Mouse (Mus musculus): ENCODE measurements at regions not wholly inside any gene's neighbourhood (a gene's known extent, or its start where the extent isn't known, plus 50 kb on each side); places are given as distances from the start of the nearest gene placed in this dataset.

GRCm38 (mm10) chr13:84759061-84759460 lies 430.1 kb upstream of the Ccnh start:
- DNase-seq (ENCODE audit: low read depth, low spot score) = no peak
- H3K4me1 ChIP-seq (ENCODE audit: control insufficient read depth in 2 of 2, insufficient read depth in 2 of 2, low read length in 2 of 2, poor library complexity in 1 of 2) = no peaks in the 10 kb centered on the region

GRCm38 (mm10) chr13:84760471-84760870 lies 428.7 kb upstream of the Ccnh start:
- Histone ChIP-seq H3K4me1 (ENCODE audit: control insufficient read depth in 2 of 2, insufficient read depth in 2 of 2, low read length in 2 of 2, poor library complexity in 1 of 2) (no peaks in the 10 kb centered on the region), H3K27ac (ENCODE audit: insufficient read depth, low read depth, low read length, poor library complexity, severe bottlenecking) (no peak overlapping the region), H3K4me3 (ENCODE audit: insufficient read depth in 1 of 2, low read depth in 1 of 2, low read length in 2 of 2, poor library complexity in 1 of 2, severe bottlenecking in 1 of 2) (no peak overlapping the region), H3K36me3 (ENCODE audit: control insufficient read depth, insufficient read depth, low read length, poor library complexity, severe bottlenecking) (no peaks in the 10 kb centered on the region), H3K9me3 (ENCODE audit: control insufficient read depth, insufficient read depth, low read depth, low read length) (no peaks in the 10 kb centered on the region), H3K9ac (ENCODE audit: insufficient read depth, low read depth, low read length, poor library complexity, severe bottlenecking) (no peak overlapping the region)
- TF ChIP-seq CHD2 (IDR thresholded peaks at IDR 0.05; ENCODE audit: low read depth, low read length) (no peak), HCFC1 (IDR thresholded peaks at IDR 0.05; ENCODE audit: borderline replicate concordance, insufficient read depth, low read length) (no peak), ZNF384 (IDR thresholded peaks at IDR 0.05; ENCODE audit: low read depth, low read length) (no peak), MAFK (IDR thresholded peaks at IDR 0.05; ENCODE audit: insufficient read depth, low read depth, low read length) (no peak), ZC3H11A (IDR thresholded peaks at IDR 0.05; ENCODE audit: borderline replicate concordance, low read depth, low read length) (no peak)
- in situ Hi-C loops (cut with MboI; ENCODE audit: low sequenced_read_pairs in 2 of 2, unreplicated experiment in 2 of 2) = loop anchor here (25.0 kb wide), 2 partner anchors 1048 to 1098 kb away; no protein-coding TSS in a partner anchor
- DNase-seq (ENCODE audit: low read depth, low spot score) = no peak

More at GRCm38 (mm10) chr13:84759061-84759460, 430.1 kb upstream of the Ccnh start:
- H3K27ac ChIP-seq (ENCODE audit: insufficient read depth, low read depth, low read length, poor library complexity, severe bottlenecking) = no peak overlapping the region
- no peaks in the 10 kb centered on the region for H3K9me3 ChIP-seq (ENCODE audit: control insufficient read depth, insufficient read depth, low read depth, low read length)
- no peak overlapping the region for H3K9ac ChIP-seq (ENCODE audit: insufficient read depth, low read depth, low read length, poor library complexity, severe bottlenecking)
- TF ChIP-seq CHD2 (IDR thresholded peaks at IDR 0.05; ENCODE audit: low read depth, low read length) (no peak), ZNF384 (IDR thresholded peaks at IDR 0.05; ENCODE audit: low read depth, low read length) (no peak), HCFC1 (IDR thresholded peaks at IDR 0.05; ENCODE audit: borderline replicate concordance, insufficient read depth, low read length) (no peak), ZC3H11A (IDR thresholded peaks at IDR 0.05; ENCODE audit: borderline replicate concordance, low read depth, low read length) (no peak), MAFK (IDR thresholded peaks at IDR 0.05; ENCODE audit: insufficient read depth, low read depth, low read length) (no peak)
- no peak overlapping the region for H3K4me3 ChIP-seq (ENCODE audit: insufficient read depth in 1 of 2, low read depth in 1 of 2, low read length in 2 of 2, poor library complexity in 1 of 2, severe bottlenecking in 1 of 2)
- in situ Hi-C loops (cut with MboI; ENCODE audit: low sequenced_read_pairs in 2 of 2, unreplicated experiment in 2 of 2) = loop anchor here (25.0 kb wide), 2 partner anchors 1047 to 1097 kb away; no protein-coding TSS in a partner anchor
- H3K36me3 ChIP-seq (ENCODE audit: control insufficient read depth, insufficient read depth, low read length, poor library complexity, severe bottlenecking) = no peaks in the 10 kb centered on the region

GRCm38 (mm10) chr13:84760978-84761377 lies 428.2 kb upstream of the Ccnh start:
- Histone ChIP-seq H3K9me3 (ENCODE audit: control insufficient read depth, insufficient read depth, low read depth, low read length) (no peaks in the 10 kb centered on the region), H3K9ac (ENCODE audit: insufficient read depth, low read depth, low read length, poor library complexity, severe bottlenecking) (no peak overlapping the region), H3K36me3 (ENCODE audit: control insufficient read depth, insufficient read depth, low read length, poor library complexity, severe bottlenecking) (no peaks in the 10 kb centered on the region), H3K27ac (ENCODE audit: insufficient read depth, low read depth, low read length, poor library complexity, severe bottlenecking) (no peak overlapping the region), H3K4me1 (ENCODE audit: control insufficient read depth in 2 of 2, insufficient read depth in 2 of 2, low read length in 2 of 2, poor library complexity in 1 of 2) (no peaks in the 10 kb centered on the region), H3K4me3 (ENCODE audit: insufficient read depth in 1 of 2, low read depth in 1 of 2, low read length in 2 of 2, poor library complexity in 1 of 2, severe bottlenecking in 1 of 2) (no peak overlapping the region)
- TF ChIP-seq CHD2 (IDR thresholded peaks at IDR 0.05; ENCODE audit: low read depth, low read length) = no peak
- TF ChIP-seq HCFC1 (IDR thresholded peaks at IDR 0.05; ENCODE audit: borderline replicate concordance, insufficient read depth, low read length) = no peak
- TF ChIP-seq ZNF384 (IDR thresholded peaks at IDR 0.05; ENCODE audit: low read depth, low read length) = no peak
- TF ChIP-seq MAFK (IDR thresholded peaks at IDR 0.05; ENCODE audit: insufficient read depth, low read depth, low read length) = no peak
- in situ Hi-C loops (cut with MboI; ENCODE audit: low sequenced_read_pairs in 2 of 2, unreplicated experiment in 2 of 2) = loop anchor here (25.0 kb wide), 2 partner anchors 1049 to 1099 kb away; no protein-coding TSS in a partner anchor
- DNase-seq (ENCODE audit: low read depth, low spot score) = no peak

GRCm38 (mm10) chr13:84761821-84762220 lies 427.4 kb upstream of the Ccnh start:
- H3K36me3 ChIP-seq (ENCODE audit: control insufficient read depth, insufficient read depth, low read length, poor library complexity, severe bottlenecking) = no peaks in the 10 kb centered on the region
- no peak overlapping the region for H3K9ac ChIP-seq (ENCODE audit: insufficient read depth, low read depth, low read length, poor library complexity, severe bottlenecking)
- no peaks in the 10 kb centered on the region for H3K4me1 ChIP-seq (ENCODE audit: control insufficient read depth in 2 of 2, insufficient read depth in 2 of 2, low read length in 2 of 2, poor library complexity in 1 of 2)
- no peak for DNase-seq (ENCODE audit: low read depth, low spot score)
- no peak overlapping the region for H3K27ac ChIP-seq (ENCODE audit: insufficient read depth, low read depth, low read length, poor library complexity, severe bottlenecking)
- TF ChIP-seq ZC3H11A (IDR thresholded peaks at IDR 0.05; ENCODE audit: borderline replicate concordance, low read depth, low read length) = no peak
- 0 out of 2 replicates have a peak, but pooled peaks have one; percentile 41 for TF ChIP-seq ZNF384 (IDR thresholded peaks at IDR 0.05; ENCODE audit: low read depth, low read length)
- H3K4me3 ChIP-seq (ENCODE audit: insufficient read depth in 1 of 2, low read depth in 1 of 2, low read length in 2 of 2, poor library complexity in 1 of 2, severe bottlenecking in 1 of 2) = no peak overlapping the region
- in situ Hi-C loops (cut with MboI; ENCODE audit: low sequenced_read_pairs in 2 of 2, unreplicated experiment in 2 of 2) = loop anchor here (25.0 kb wide), 2 partner anchors 1050 to 1100 kb away; no protein-coding TSS in a partner anchor
- no peaks in the 10 kb centered on the region for H3K9me3 ChIP-seq (ENCODE audit: control insufficient read depth, insufficient read depth, low read depth, low read length)

- Histone ChIP-seq H3K36me3 (ENCODE audit: control insufficient read depth, insufficient read depth, low read length, poor library complexity, severe bottlenecking) (no peaks in the 10 kb centered on the region), H3K9ac (ENCODE audit: insufficient read depth, low read depth, low read length, poor library complexity, severe bottlenecking) (no peak overlapping the region), H3K27ac (ENCODE audit: insufficient read depth, low read depth, low read length, poor library complexity, severe bottlenecking) (no peak overlapping the region), H3K9me3 (ENCODE audit: control insufficient read depth, insufficient read depth, low read depth, low read length) (no peaks in the 10 kb centered on the region), H3K4me3 (ENCODE audit: insufficient read depth in 1 of 2, low read depth in 1 of 2, low read length in 2 of 2, poor library complexity in 1 of 2, severe bottlenecking in 1 of 2) (no peak overlapping the region), H3K4me1 (ENCODE audit: control insufficient read depth in 2 of 2, insufficient read depth in 2 of 2, low read length in 2 of 2, poor library complexity in 1 of 2) (no peaks in the 10 kb centered on the region)
- DNase-seq (ENCODE audit: low read depth, low spot score) = no peak
- in situ Hi-C loops (cut with MboI; ENCODE audit: low sequenced_read_pairs in 2 of 2, unreplicated experiment in 2 of 2) = loop anchor here (25.0 kb wide), 2 partner anchors 1052 to 1102 kb away; no protein-coding TSS in a partner anchor
- TF ChIP-seq CHD2 (IDR thresholded peaks at IDR 0.05; ENCODE audit: low read depth, low read length) = no peak
- TF ChIP-seq HCFC1 (IDR thresholded peaks at IDR 0.05; ENCODE audit: borderline replicate concordance, insufficient read depth, low read length) = no peak
- no peak for TF ChIP-seq MAFK (IDR thresholded peaks at IDR 0.05; ENCODE audit: insufficient read depth, low read depth, low read length)
- TF ChIP-seq ZNF384 (IDR thresholded peaks at IDR 0.05; ENCODE audit: low read depth, low read length) = no peak
- no peak for TF ChIP-seq ZC3H11A (IDR thresholded peaks at IDR 0.05; ENCODE audit: borderline replicate concordance, low read depth, low read length)
Measured at GRCm38 (mm10) chr13:84763916-84764315, 425.3 kb upstream of the Ccnh start.

Data from ES-E14 (cell line).